Mouse (Mus musculus): Measurements from ENCODE around the gene Slc38a7. TPM values are rescaled to one million over a fixed set of nuclear protein-coding genes. Genes with fewer than 3 reads are reported as not detected.
A peak's percentile ranks its signal among the peaks of the same experiment; 100 is the strongest.

Slc38a7 gene
- polyA plus RNA-seq, 1 experiment: 3.6 TPM

DNA sequence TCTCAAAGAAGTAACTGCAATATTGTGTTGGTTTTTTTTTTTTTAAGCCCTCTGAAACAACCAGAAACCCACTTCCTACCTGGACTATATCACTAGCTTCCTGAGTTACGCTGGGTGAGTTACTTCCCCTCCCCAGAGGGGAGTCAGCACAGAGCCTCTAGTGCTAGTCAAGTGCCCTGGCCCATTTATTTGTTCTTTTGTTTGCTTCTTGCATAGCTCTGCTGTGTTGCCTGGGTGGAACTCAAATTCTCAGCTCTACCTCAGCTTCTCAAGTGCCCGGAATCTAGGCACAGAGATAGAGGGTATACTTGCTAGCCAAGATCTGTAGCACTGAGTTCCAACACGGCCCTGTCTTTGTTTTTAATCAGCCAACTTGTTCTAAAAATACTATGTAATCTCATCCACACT is 43.2 kb downstream of the Slc38a7 start:
- no peaks in the 10 kb centered on the region for H3K9me3 ChIP-seq
- no peaks in the 10 kb centered on the region for H3K27me3 ChIP-seq (replicated peaks)
- peaks cover 35% of the 10 kb centered on the region for H3K4me1 ChIP-seq
- peaks cover 4% of the 10 kb centered on the region for H3K36me3 ChIP-seq (replicated peaks; ENCODE audit: low read length)
- no peak for TF ChIP-seq GATA1 (IDR thresholded peaks at IDR 0.05; ENCODE audit: borderline replicate concordance, low read length)
- TF ChIP-seq FLI1 (IDR thresholded peaks at IDR 0.05; ENCODE audit: low read length): no peak
- no peak overlapping the region for H3K4me3 ChIP-seq (replicated peaks)

DNA sequence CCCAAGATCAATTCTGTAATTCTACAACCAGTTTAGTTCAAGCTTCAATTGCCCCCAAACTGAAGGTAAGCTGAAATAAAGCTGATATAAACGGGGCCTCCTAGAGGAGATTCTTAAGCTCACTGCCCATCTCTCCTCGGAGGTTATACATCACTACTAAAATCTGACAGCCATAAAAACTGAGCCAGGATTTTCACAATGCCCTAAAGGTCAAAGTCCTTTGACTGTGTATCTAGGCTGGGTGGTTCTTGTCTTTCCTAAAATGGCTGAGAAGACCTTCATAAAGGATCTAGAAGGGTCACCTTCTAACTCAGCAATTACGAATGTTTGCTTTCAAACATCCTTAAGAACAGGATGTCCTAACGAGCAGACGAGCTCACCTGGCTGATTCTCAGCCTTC is 44.2 kb downstream of the Slc38a7 start:
- H3K4me3 ChIP-seq (replicated peaks): no peak overlapping the region
- H3K9me3 ChIP-seq: no peaks in the 10 kb centered on the region
- H3K4me1 ChIP-seq: peaks cover 45% of the 10 kb centered on the region
- peaks cover 10% of the 10 kb centered on the region for H3K36me3 ChIP-seq (replicated peaks; ENCODE audit: low read length)
- TF ChIP-seq GATA1 (IDR thresholded peaks at IDR 0.05; ENCODE audit: borderline replicate concordance, low read length) (no peak), FLI1 (IDR thresholded peaks at IDR 0.05; ENCODE audit: low read length) (no peak)
- H3K27me3 ChIP-seq (replicated peaks): no peaks in the 10 kb centered on the region

DNA sequence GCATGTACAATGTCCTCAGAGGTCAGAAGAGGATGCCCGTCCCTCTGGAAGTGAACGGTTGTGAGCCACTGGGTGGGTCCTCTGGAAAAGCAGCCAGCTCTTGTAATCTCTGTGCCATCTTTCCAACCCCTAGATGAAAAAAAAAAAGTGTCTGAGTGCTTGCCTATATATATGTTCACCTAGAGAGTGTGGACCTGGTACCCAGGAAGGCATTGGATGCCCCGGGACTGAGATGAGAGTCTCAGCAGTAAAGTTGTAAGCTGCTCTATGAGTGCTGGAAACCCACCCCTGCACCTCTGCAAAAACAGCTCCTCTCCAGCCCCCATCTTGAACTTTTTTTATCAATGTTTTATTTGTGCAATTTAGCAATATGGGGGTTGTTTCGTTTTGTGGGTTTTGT is 44.7 kb downstream of the Slc38a7 start:
- no peak overlapping the region for H3K4me3 ChIP-seq (replicated peaks)
- H3K9me3 ChIP-seq: no peaks in the 10 kb centered on the region
- TF ChIP-seq FLI1 (IDR thresholded peaks at IDR 0.05; ENCODE audit: low read length) (no peak), GATA1 (IDR thresholded peaks at IDR 0.05; ENCODE audit: borderline replicate concordance, low read length) (no peak)
- H3K36me3 ChIP-seq (replicated peaks; ENCODE audit: low read length): peaks cover 13% of the 10 kb centered on the region
- H3K27me3 ChIP-seq (replicated peaks): no peaks in the 10 kb centered on the region
- peaks cover 50% of the 10 kb centered on the region for H3K4me1 ChIP-seq

DNA sequence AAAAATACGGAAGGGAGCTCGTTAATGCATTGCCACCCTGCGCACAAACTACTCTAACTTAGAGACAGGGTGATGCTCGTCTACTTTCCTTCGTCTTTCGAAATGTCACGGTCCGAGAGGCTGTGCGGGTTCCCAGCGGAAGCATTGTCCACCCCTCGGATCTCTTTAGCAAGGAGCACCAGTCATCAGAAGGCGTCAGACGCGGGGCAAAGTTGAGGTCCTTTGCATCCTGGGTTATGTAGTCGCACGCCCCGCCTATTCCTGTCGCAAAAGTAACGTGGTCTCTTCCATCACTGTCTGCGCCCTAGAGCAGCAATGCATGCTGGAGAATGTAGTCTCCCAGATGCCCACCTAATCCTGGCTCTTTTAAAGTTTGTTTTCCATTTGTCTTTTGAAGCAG is 45.5 kb downstream of the Slc38a7 start:
- Histone ChIP-seq H3K9me3 (no peaks in the 10 kb centered on the region), H3K4me1 (peaks cover 55% of the 10 kb centered on the region), H3K36me3 (replicated peaks; ENCODE audit: low read length) (peaks cover 16% of the 10 kb centered on the region), H3K27me3 (replicated peaks) (no peaks in the 10 kb centered on the region), H3K4me3 (replicated peaks) (peak overlapping the region; percentile 98)
- TF ChIP-seq GATA1 (IDR thresholded peaks at IDR 0.05; ENCODE audit: borderline replicate concordance, low read length) (no peak), FLI1 (IDR thresholded peaks at IDR 0.05; ENCODE audit: low read length) (no peak)

DNA sequence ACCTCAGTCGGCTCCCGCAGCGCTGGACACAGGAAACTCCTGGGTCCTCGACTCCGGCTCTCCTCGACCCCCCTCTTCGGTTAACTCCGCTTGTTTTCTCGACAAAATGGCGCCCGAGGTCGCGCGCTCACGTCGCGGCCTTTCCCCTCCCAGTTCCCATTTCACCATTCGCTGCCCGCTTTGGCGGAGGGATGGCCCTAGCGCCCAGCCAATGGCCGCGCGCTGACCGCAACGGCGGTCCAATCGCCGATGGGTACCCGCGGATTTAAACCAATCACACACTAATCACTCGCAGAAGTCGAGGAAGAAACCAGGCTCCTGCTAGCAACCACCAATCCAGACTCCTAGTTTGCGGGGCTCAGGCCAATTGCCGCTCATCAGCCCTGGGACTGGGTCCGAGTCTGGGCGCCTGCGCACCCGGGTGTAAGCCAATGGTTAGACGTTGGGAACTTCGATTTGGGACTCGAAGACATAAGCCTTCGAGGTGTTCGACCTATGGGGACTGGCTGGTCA is 46.0 kb downstream of the Slc38a7 start, which contains the start of gene Cnot1:
Cnot1 (minus strand) TSS at position 134 of the 513 bp plus-strand sequence.
- Histone ChIP-seq H3K9me3 (no peaks in the 10 kb centered on the region), H3K4me3 (replicated peaks) (peak within 1 kb of the TSS; percentile 98), H3K4me1 (peaks cover 56% of the 10 kb centered on the region), H3K27me3 (replicated peaks) (no peaks in the 10 kb centered on the region), H3K36me3 (replicated peaks; ENCODE audit: low read length) (peaks cover 20% of the 10 kb centered on the region)
- TF ChIP-seq GATA1 (IDR thresholded peaks at IDR 0.05; ENCODE audit: borderline replicate concordance, low read length) (no peak), FLI1 (IDR thresholded peaks at IDR 0.05; ENCODE audit: low read length) (no peak)

DNA sequence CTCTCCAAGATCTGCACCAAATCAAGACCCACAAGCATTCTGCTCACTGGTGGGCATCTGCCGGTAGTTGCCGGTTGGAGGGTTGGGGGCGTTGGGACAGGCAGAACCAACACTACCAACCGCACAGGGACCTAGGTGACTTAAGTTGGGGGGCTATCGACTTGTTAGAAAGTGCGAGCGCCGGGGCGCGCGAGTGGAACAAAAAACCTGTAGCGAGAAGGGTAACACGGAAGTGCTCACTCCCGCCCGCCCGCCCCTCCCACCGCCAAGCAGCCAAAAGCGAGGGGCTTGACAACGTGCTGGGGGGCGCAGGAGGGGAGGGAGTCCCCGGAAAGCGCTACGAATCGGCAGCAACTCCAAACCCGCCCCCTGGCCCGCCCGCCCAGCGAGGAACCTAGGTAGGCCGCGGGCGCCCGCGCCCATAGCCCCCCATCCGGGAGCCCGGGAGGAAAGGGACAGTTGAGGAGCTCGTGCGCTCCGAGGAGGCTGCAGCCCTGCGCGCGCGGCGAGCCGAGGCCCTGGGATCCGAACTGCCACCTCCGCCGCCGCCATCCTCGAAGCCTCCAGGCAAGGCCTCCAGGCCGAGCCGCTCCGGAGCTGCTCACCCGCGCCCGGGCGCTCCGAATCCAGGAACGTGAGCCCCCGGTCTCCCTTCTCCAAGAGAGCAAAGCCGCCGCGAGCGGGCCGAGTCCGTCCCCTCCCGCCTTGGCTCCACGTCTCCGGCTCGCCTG is 46.7 kb downstream of the Slc38a7 start:
- no peak for TF ChIP-seq FLI1 (IDR thresholded peaks at IDR 0.05; ENCODE audit: low read length)
- TF ChIP-seq GATA1 (IDR thresholded peaks at IDR 0.05; ENCODE audit: borderline replicate concordance, low read length): no peak
- H3K36me3 ChIP-seq (replicated peaks; ENCODE audit: low read length): peaks cover 28% of the 10 kb centered on the region
- peaks cover 59% of the 10 kb centered on the region for H3K4me1 ChIP-seq
- H3K4me3 ChIP-seq (replicated peaks): peak overlapping the region; percentile 98
- H3K27me3 ChIP-seq (replicated peaks): no peaks in the 10 kb centered on the region
- no peaks in the 10 kb centered on the region for H3K9me3 ChIP-seq

DNA sequence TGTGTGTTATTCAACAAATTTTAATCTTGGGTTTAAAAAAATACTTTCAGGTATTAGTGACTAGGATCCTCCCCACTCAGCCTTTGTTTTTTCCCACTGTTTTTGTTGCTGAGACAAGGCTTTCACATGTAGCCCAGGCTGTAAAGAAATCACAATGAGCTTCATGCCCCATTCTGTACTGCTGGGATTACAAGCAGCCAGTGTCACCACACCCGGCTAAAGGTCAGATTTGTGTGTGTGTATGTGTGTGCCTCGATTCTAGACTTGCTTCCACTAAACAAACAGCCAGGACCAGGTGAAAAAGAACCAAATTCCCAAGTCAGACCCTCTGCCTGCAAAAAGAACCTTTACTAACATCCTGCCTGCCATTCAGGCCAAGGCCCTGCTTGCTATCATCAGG is 47.9 kb downstream of the Slc38a7 start:
- TF ChIP-seq GATA1 (IDR thresholded peaks at IDR 0.05; ENCODE audit: borderline replicate concordance, low read length) (no peak), FLI1 (IDR thresholded peaks at IDR 0.05; ENCODE audit: low read length) (no peak)
- H3K9me3 ChIP-seq: no peaks in the 10 kb centered on the region
- H3K4me1 ChIP-seq: peaks cover 64% of the 10 kb centered on the region
- H3K27me3 ChIP-seq (replicated peaks): no peaks in the 10 kb centered on the region
- H3K4me3 ChIP-seq (replicated peaks): peak overlapping the region; percentile 98
- H3K36me3 ChIP-seq (replicated peaks; ENCODE audit: low read length): peaks cover 37% of the 10 kb centered on the region

DNA sequence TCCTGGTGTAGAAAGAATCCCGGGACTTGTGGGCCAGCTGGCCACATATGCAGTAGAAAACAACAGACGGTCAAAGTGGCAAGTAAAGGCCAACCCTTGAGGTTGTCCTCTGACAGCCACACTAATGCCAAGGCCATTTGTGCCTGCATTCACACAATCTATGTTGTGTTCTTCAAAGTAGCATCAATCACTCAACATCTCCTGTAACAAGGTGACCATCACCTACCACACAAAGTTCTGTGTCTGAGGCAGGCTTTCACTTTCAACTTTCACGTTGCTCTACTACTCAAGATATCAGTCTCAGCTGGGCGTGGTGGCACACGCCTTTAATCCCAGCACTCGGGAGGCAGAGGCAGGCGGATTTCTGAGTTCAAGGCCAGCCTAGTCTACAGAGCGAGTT is 51.1 kb downstream of the Slc38a7 start:
- H3K36me3 ChIP-seq (replicated peaks; ENCODE audit: low read length): peaks cover 63% of the 10 kb centered on the region

DNA sequence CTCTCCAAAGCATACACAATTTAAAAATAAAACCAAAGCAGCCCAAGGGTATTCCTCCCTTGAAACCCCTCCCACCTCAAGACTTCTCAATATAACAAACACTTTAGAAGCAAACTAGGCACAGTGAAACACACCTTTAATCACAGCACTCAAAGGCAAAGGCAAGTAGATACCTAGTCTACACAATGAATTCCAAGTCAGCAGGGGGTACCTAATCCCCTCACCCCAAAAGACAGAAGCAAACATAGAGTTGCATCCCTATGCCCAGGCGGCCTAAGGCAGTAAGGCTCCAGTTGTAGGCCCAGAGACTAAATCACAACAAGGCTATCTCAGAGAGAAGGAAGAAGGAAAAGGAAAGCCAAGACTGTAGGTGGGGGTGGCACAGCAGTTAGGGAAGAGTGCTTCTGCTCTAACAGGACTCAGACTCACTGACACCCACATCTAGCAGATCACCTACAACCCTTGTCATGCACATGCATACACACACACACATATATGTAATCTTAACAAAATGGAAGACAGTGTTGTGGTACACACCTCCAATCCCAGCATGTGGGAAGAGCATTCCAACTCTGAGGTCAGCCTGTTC is 51.8 kb downstream of the Slc38a7 start:
- Histone ChIP-seq H3K36me3 (replicated peaks; ENCODE audit: low read length) (peaks cover 63% of the 10 kb centered on the region), H3K4me1 (peaks cover 74% of the 10 kb centered on the region)

More for the DNA sequence above, 51.1 kb downstream of the Slc38a7 start:
- Histone ChIP-seq H3K27me3 (replicated peaks) (no peaks in the 10 kb centered on the region), H3K4me1 (peaks cover 74% of the 10 kb centered on the region), H3K4me3 (replicated peaks) (no peak overlapping the region), H3K9me3 (no peaks in the 10 kb centered on the region)
- TF ChIP-seq FLI1 (IDR thresholded peaks at IDR 0.05; ENCODE audit: low read length) (no peak), GATA1 (IDR thresholded peaks at IDR 0.05; ENCODE audit: borderline replicate concordance, low read length) (no peak)

DNA sequence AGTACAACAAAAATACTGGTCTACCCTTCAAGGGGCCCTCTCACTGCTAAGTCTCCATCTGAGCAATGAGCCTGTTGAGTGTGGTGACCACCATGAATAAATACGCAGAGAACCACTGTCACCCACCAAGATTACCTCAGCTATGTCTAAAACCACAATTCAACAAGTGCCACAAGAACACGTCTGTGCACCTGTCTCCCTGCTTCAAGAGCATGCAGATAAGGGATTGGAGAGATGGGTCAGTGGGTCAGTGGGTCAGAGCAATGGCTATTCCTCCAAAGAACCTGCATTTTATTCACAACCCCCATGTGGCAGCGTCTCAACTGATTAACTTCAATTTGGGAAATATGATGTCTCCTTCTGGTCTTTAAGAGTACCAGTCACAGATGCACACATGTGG is 53.0 kb downstream of the Slc38a7 start:
- Histone ChIP-seq H3K27me3 (replicated peaks) (no peaks in the 10 kb centered on the region), H3K4me1 (peaks cover 67% of the 10 kb centered on the region), H3K9me3 (no peaks in the 10 kb centered on the region), H3K4me3 (replicated peaks) (peak overlapping the region; percentile 70), H3K36me3 (replicated peaks; ENCODE audit: low read length) (peaks cover 65% of the 10 kb centered on the region)
- TF ChIP-seq FLI1 (IDR thresholded peaks at IDR 0.05; ENCODE audit: low read length): no peak
- TF ChIP-seq GATA1 (IDR thresholded peaks at IDR 0.05; ENCODE audit: borderline replicate concordance, low read length): no peak

More for the DNA sequence above, 51.8 kb downstream of the Slc38a7 start:
- Histone ChIP-seq H3K9me3 (no peaks in the 10 kb centered on the region), H3K27me3 (replicated peaks) (no peaks in the 10 kb centered on the region), H3K4me3 (replicated peaks) (peak overlapping the region; percentile 30)
- TF ChIP-seq FLI1 (IDR thresholded peaks at IDR 0.05; ENCODE audit: low read length) (no peak), GATA1 (IDR thresholded peaks at IDR 0.05; ENCODE audit: borderline replicate concordance, low read length) (no peak)
